Mouse (Mus musculus) lung, adult 2 months (tissue): ENCODE results near the gene Hdac9.

Experiments used
- CTCF ChIP-seq: fragments of 200-500 bp; IDR thresholded peaks from 2 replicates; pipeline ENCODE4 v1.5.1; 2011; ENCODE audit warnings: mild to moderate bottlenecking, low read length, control low read depth; ENCODE audit not compliant: insufficient read depth
- POLR2A ChIP-seq: fragments of 200-500 bp; IDR thresholded peaks from 2 replicates; pipeline ENCODE4 v1.6.1; 2011; ENCODE audit warnings: low read depth, mild to moderate bottlenecking, control low read depth, low read length, borderline replicate concordance; ENCODE audit errors: extremely low read depth

- TF ChIP-seq CTCF = no peak
- TF ChIP-seq POLR2A = no peak
Observed at GRCm38 (mm10) chr12:34674235-34674634, 242.7 kb downstream of the Hdac9 start.
